Mouse (Mus musculus) lung, adult 2 months (tissue): Measurements from ENCODE around the gene Prf1. TPM values are rescaled to one million over a fixed set of nuclear protein-coding genes. Genes with fewer than 3 reads are reported as not detected.

Experiments
- DNase-seq: peaks from one replicate; pipeline ENCODE4 v3.0.0; 2022
- H3K4me1 ChIP-seq: fragments of 200-500 bp; 2 replicates; pipeline ENCODE4 v1.6.1; 2011; ENCODE audit warnings: low read length; ENCODE audit not compliant: control insufficient read depth, insufficient read depth
- H3K4me3 ChIP-seq: fragments of 200-500 bp; replicated peaks from 2 replicates; pipeline ENCODE3; 2011; ENCODE audit warnings: low read depth, mild to moderate bottlenecking, control low read depth, low read length; ENCODE audit errors: extremely low read depth
- CTCF ChIP-seq: fragments of 200-500 bp; IDR thresholded peaks from 2 replicates; pipeline ENCODE4 v1.5.1; 2011; ENCODE audit warnings: mild to moderate bottlenecking, low read length, control low read depth; ENCODE audit not compliant: insufficient read depth
- POLR2A ChIP-seq: fragments of 200-500 bp; IDR thresholded peaks from 2 replicates; pipeline ENCODE4 v1.6.1; 2011; ENCODE audit warnings: low read depth, mild to moderate bottlenecking, control low read depth, low read length, borderline replicate concordance; ENCODE audit errors: extremely low read depth
- WGBS: fragments of 180-500 bp; shearing (Covaris S2); methylation state at CpG from one replicate; pipeline ENCODE4 v1.1.7; 2018; 5-methylcytosine and 5-hydroxymethylcytosine counted together
- polyA plus RNA-seq: library from polyadenylated mRNA; depleted of rRNA; stranded (reverse); fragments of >200 nt; gene quantifications from 2 replicates; pipeline ENCODE4 v1.2.3, GENCODE M21; 2012

Gene Prf1
- polyA plus RNA-seq, 1 experiment = 6.2 TPM

GRCm38 (mm10) chr10:61272089-61272626 lies 25.5 kb upstream of the Prf1 start:
- Histone ChIP-seq H3K4me1 (peaks cover 4% of the 10 kb centered on the region; the same call in 1 of the 2 replicates), H3K4me3 (no peak overlapping the region)
- TF ChIP-seq POLR2A (no peak), CTCF (no peak)
- DNase-seq = no peak
- WGBS = 60% methylated on average over 8 of the region's 8 CpGs

DNA sequence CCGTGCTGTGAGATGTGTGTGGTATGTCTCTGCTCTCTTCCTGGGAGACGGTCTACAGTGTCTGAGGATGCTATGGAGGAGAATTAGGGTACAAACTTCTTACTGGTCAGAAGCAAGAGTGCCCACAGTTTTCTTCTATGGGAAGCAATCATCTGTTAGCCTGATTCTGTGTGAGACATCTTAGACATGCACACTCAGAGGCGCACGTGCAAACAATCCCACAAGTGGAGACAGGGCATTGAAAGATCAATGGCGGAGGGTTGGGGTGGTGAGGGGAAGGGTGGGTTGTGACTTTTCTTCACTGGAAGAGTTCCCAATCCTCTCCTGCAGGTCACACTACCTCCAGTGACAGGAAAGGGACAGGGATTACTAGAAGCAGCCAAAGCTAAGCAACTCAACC lies 25.0 kb upstream of the Prf1 start:
- DNase-seq = no peak
- Histone ChIP-seq H3K4me1 (peaks cover 4% of the 10 kb centered on the region; the same call in 1 of the 2 replicates), H3K4me3 (peak overlapping the region; percentile 13)
- no peak for TF ChIP-seq POLR2A
- TF ChIP-seq CTCF = no peak
- 53% methylated on average over 5 of the region's 5 CpGs for WGBS

DNA sequence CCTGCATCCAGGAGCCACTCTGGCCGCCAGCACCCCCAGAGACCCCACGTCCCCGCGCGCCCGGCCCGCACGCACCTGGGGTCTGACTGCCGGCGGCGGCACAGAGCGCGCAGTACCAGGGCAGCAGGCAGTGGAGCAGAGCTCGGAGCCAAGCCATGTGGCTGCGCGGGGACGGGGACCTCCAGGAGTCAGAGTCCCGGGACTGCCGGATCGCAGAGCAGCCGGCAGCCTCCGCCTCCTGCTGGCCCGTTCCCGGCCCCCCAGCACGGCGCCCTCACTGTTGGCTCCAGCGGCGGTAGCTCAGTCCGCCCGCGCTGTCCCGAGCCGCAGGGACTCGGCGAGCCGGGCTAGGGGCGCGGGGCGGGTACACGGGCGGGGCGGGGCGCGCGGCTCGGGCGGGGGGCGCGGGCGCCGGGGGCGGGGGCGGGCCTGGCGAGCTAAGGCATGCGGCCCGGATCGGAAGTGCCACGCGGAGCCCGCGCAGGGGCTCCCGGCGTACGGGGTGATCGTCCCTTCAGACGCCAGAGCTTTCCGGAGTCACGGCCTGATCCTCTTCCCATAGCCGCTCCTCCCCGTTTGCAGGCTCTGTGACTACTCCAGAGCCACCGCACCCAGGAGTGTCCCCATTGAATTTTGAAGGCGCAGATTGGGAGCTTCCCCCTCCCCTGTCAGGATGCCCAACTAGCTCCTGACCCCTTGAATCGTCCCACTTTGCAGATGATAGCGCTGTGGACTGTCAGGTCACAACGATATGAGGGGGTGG lies 24.4 kb upstream of the Prf1 start, which contains the start of gene Adamts14:
Gene Adamts14 (minus strand): TSS at position 358 of the 763 bp plus-strand sequence.
- peaks cover 4% of the 10 kb centered on the region; the same call in 1 of the 2 replicates for H3K4me1 ChIP-seq
- TF ChIP-seq CTCF (no peak), POLR2A (no peak)
- 1% methylated on average over 69 of the region's 75 CpGs for WGBS
- DNase-seq = no peak
- peak within 1 kb of the TSS; percentile 13 for H3K4me3 ChIP-seq

DNA sequence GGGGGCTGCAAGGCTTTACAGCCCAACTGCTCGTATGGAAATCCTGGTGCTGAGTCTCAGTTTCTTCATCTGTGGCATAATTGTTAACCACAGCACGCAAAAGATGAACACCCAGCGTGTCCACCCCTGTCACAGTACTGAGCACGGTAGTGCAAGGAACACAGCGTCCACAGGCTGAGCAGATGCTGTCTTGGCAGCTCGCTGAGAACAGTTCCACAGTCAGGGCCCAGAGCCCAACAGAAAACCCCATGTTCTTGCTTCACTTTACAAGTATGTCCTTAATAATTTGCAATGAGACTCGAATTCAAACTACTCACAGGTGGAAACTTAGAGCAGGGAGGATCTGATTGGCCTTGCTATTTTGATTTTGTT lies 23.8 kb upstream of the Prf1 start:
- 65% methylated on average over 7 of the region's 7 CpGs for WGBS
- H3K4me3 ChIP-seq = no peak overlapping the region
- peaks cover 4% of the 10 kb centered on the region; the same call in 1 of the 2 replicates for H3K4me1 ChIP-seq
- no peak for DNase-seq
- TF ChIP-seq CTCF = no peak
- TF ChIP-seq POLR2A = peak; percentile 27; the same call in 1 of the 2 replicates

DNA sequence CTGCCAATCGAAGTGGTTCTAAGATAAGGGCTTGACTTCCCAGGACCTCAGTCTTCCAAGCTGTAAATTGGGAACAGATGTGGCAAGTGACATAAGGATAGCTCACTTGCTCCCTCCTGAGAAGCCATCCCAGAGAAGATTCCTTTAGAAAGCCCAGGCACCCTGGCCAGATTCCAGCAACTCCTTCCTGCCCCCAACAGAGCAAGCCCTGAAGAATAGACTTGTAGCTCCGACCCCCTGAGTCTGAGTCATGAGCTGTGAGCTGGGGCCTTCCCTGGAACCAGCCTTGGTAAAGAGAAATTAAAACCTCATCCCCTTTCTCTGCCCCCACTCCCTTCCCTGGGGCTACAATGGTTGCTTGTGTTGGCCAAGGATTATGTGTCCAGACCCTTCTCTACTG lies 23.1 kb upstream of the Prf1 start:
- no peak for TF ChIP-seq POLR2A
- no peak for TF ChIP-seq CTCF
- WGBS = 35% methylated on average over 2 of the region's 2 CpGs
- DNase-seq = no peak
- no peak overlapping the region for H3K4me3 ChIP-seq
- peaks cover 4% of the 10 kb centered on the region; the same call in 1 of the 2 replicates for H3K4me1 ChIP-seq

DNA sequence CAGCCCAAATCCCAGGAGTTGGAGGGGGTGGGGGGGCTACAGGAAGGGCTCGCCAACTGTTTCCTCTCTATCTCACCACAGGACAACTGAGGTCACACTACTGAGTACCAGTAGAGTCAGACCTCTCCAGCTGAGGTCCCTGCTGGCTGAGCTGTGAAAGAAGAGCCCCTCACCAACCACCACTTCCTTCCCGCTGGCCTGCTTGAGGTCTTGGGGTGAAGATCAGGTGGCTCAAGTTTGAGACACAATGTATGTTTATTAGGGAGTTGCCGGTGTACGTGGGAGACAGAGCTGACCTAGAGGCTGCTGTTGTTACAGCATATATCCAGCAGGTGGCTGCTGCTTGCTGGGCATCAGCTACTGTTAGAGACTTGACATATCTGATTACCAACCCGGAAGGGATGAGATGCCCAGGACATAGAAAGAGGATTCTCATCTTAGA lies 21.9 kb upstream of the Prf1 start:
- DNase-seq = no peak

GRCm38 (mm10) chr10:61277051-61277450 lies 20.6 kb upstream of the Prf1 start:
- H3K4me1 ChIP-seq = peaks cover 4% of the 10 kb centered on the region; the same call in 1 of the 2 replicates
- TF ChIP-seq POLR2A = no peak
- TF ChIP-seq CTCF = no peak
- 90% methylated on average over 6 of the region's 6 CpGs for WGBS
- no peak for DNase-seq
- H3K4me3 ChIP-seq = no peak overlapping the region

More for the DNA sequence above, 21.9 kb upstream of the Prf1 start:
- Histone ChIP-seq H3K4me1 (peaks cover 4% of the 10 kb centered on the region; the same call in 1 of the 2 replicates), H3K4me3 (no peak overlapping the region)
- TF ChIP-seq POLR2A (no peak), CTCF (peak; percentile 80)
- WGBS = 6% methylated on average over 5 of the region's 5 CpGs

DNA sequence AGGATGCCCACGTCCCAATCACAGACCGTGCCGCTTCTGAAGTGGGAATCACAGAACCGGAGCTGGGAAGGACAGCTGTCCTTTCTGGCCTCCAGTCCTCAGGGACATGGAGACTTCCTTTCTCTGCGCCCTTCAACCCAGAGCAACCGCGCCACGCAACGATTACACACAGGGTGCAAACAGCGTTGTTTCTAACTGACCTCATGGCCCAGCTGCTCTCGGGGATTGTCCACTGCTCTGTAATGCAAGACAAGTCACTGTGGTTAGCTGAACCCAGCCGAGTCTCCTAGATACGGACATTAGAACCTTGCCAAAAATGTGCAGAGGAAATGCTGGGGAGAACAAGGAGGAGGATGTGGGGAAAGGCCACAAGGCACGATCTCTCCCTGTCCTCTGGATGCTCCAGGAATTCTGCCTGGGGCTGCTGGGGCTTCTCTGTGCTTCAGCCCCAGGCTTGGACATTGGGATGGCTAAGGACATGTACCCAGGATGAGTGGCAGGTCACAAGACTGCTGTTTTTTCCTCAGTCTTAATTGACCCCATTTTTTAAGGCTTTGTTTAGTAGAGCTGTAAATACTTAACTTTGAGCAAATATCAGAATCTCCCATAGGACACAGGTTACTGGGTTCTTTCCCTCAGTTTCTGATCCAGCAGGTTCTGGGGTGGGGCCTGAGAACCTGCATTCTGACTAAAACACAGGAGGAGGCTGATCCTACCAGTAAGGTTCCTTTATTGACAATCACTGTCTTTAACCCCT lies 19.5 kb upstream of the Prf1 start:
- no peak for TF ChIP-seq POLR2A
- no peak for TF ChIP-seq CTCF
- WGBS = 49% methylated on average over 14 of the region's 14 CpGs
- H3K4me1 ChIP-seq = peaks cover 4% of the 10 kb centered on the region; the same call in 1 of the 2 replicates
- no peak overlapping the region for H3K4me3 ChIP-seq
- no peak for DNase-seq

GRCm38 (mm10) chr10:61281115-61281514 lies 16.5 kb upstream of the Prf1 start:
- 53% methylated on average over 5 of the region's 5 CpGs for WGBS
- no peak for TF ChIP-seq CTCF
- no peak for TF ChIP-seq POLR2A
- DNase-seq = no peak
- Histone ChIP-seq H3K4me1 (no peaks in the 10 kb centered on the region), H3K4me3 (no peak overlapping the region)
